Mouse (Mus musculus): Measurements from ENCODE around the gene Mpp3. TPM values are rescaled to one million over a fixed set of nuclear protein-coding genes. Genes with fewer than 3 reads are reported as not detected.

Gene Mpp3
- polyA plus RNA-seq, 1 experiment from 2014 or later, result 2.9 TPM

GRCm38 (mm10) chr11:101976949-101977348 is 51.3 kb downstream of the Mpp3 start:
- 90% methylated on average over 7 of the region's 7 CpGs for WGBS

GRCm38 (mm10) chr11:101974923-101975322 is 53.3 kb downstream of the Mpp3 start:
- Histone ChIP-seq H3K4me1 (peaks cover 19% of the 10 kb centered on the region), H3K27me3 (replicated peaks) (no peaks in the 10 kb centered on the region), H3K4me2 (no peak overlapping the region), H3K9me3 (no peaks in the 10 kb centered on the region), H3K27ac (replicated peaks) (no peak overlapping the region), H3K9ac (no peak overlapping the region), H3K36me3 (peaks cover 82% of the 10 kb centered on the region), H3K4me3 (no peak overlapping the region)
- no peak for ATAC-seq (ENCODE audit: extremely low read depth, insufficient number of reproducible peaks, low FRiP score, low TSS enrichment)
- WGBS, result 48% methylated on average over 9 of the region's 9 CpGs

More at GRCm38 (mm10) chr11:101976949-101977348, 51.3 kb downstream of the Mpp3 start:
- no peak overlapping the region for H3K4me2 ChIP-seq
- no peaks in the 10 kb centered on the region for H3K27me3 ChIP-seq (replicated peaks)
- H3K27ac ChIP-seq (replicated peaks), result no peak overlapping the region
- H3K4me1 ChIP-seq, result peaks cover 20% of the 10 kb centered on the region
- no peak for ATAC-seq (ENCODE audit: extremely low read depth, insufficient number of reproducible peaks, low FRiP score, low TSS enrichment)
- peaks cover 99% of the 10 kb centered on the region for H3K36me3 ChIP-seq
- H3K9ac ChIP-seq, result no peak overlapping the region
- H3K9me3 ChIP-seq, result no peaks in the 10 kb centered on the region
- no peak overlapping the region for H3K4me3 ChIP-seq

GRCm38 (mm10) chr11:101974181-101974580 is 54.1 kb downstream of the Mpp3 start:
- ATAC-seq (ENCODE audit: extremely low read depth, insufficient number of reproducible peaks, low FRiP score, low TSS enrichment), result no peak
- peaks cover 75% of the 10 kb centered on the region for H3K36me3 ChIP-seq
- 61% methylated on average over 6 of the region's 6 CpGs for WGBS

GRCm38 (mm10) chr11:101973496-101973895 is 54.8 kb downstream of the Mpp3 start:
- no peak overlapping the region for H3K9ac ChIP-seq
- H3K4me1 ChIP-seq, result peaks cover 20% of the 10 kb centered on the region
- no peak overlapping the region for H3K27ac ChIP-seq (replicated peaks)
- peaks cover 68% of the 10 kb centered on the region for H3K36me3 ChIP-seq
- H3K4me2 ChIP-seq, result no peak overlapping the region
- WGBS, result 78% methylated on average over 9 of the region's 9 CpGs
- ATAC-seq (ENCODE audit: extremely low read depth, insufficient number of reproducible peaks, low FRiP score, low TSS enrichment), result no peak
- no peak overlapping the region for H3K4me3 ChIP-seq
- H3K9me3 ChIP-seq, result no peaks in the 10 kb centered on the region
- peaks cover under 1% of the 10 kb centered on the region; the same call in 1 of the 2 replicates for H3K27me3 ChIP-seq (replicated peaks)

More at GRCm38 (mm10) chr11:101974181-101974580, 54.1 kb downstream of the Mpp3 start:
- Histone ChIP-seq H3K9me3 (no peaks in the 10 kb centered on the region), H3K27ac (replicated peaks) (no peak overlapping the region), H3K4me2 (no peak overlapping the region), H3K4me1 (peaks cover 19% of the 10 kb centered on the region), H3K27me3 (replicated peaks) (no peaks in the 10 kb centered on the region), H3K4me3 (no peak overlapping the region), H3K9ac (no peak overlapping the region)

GRCm38 (mm10) chr11:101972651-101973050 is 55.6 kb downstream of the Mpp3 start:
- no peak overlapping the region for H3K4me3 ChIP-seq
- no peak overlapping the region for H3K4me2 ChIP-seq
- peaks cover 60% of the 10 kb centered on the region for H3K36me3 ChIP-seq
- peaks cover 21% of the 10 kb centered on the region for H3K4me1 ChIP-seq
- H3K9ac ChIP-seq, result no peak overlapping the region
- WGBS, result 91% methylated on average over 5 of the region's 5 CpGs
- no peaks in the 10 kb centered on the region for H3K9me3 ChIP-seq
- ATAC-seq (ENCODE audit: extremely low read depth, insufficient number of reproducible peaks, low FRiP score, low TSS enrichment), result no peak
- peaks cover 9% of the 10 kb centered on the region; the same call in 1 of the 2 replicates for H3K27me3 ChIP-seq (replicated peaks)
- H3K27ac ChIP-seq (replicated peaks), result no peak overlapping the region

GRCm38 (mm10) chr11:101972097-101972496 is 56.2 kb downstream of the Mpp3 start:
- no peak overlapping the region for H3K27ac ChIP-seq (replicated peaks)
- ATAC-seq (ENCODE audit: extremely low read depth, insufficient number of reproducible peaks, low FRiP score, low TSS enrichment), result no peak

GRCm38 (mm10) chr11:101971410-101971809 is 56.9 kb downstream of the Mpp3 start:
- WGBS, result 37% methylated on average over 3 of the region's 3 CpGs
- no peaks in the 10 kb centered on the region for H3K9me3 ChIP-seq
- no peak overlapping the region for H3K9ac ChIP-seq
- H3K4me2 ChIP-seq, result no peak overlapping the region
- ATAC-seq (ENCODE audit: extremely low read depth, insufficient number of reproducible peaks, low FRiP score, low TSS enrichment), result no peak
- H3K27ac ChIP-seq (replicated peaks), result no peak overlapping the region
- peaks cover 47% of the 10 kb centered on the region for H3K36me3 ChIP-seq
- peaks cover 31% of the 10 kb centered on the region for H3K4me1 ChIP-seq
- no peak overlapping the region for H3K4me3 ChIP-seq
- peaks cover 21% of the 10 kb centered on the region for H3K27me3 ChIP-seq (replicated peaks)

More at GRCm38 (mm10) chr11:101972097-101972496, 56.2 kb downstream of the Mpp3 start:
- H3K36me3 ChIP-seq, result peaks cover 54% of the 10 kb centered on the region
- no peak overlapping the region for H3K4me2 ChIP-seq
- no peak overlapping the region for H3K4me3 ChIP-seq
- H3K4me1 ChIP-seq, result peaks cover 24% of the 10 kb centered on the region
- H3K27me3 ChIP-seq (replicated peaks), result peaks cover 14% of the 10 kb centered on the region; the same call in 1 of the 2 replicates
- WGBS, result 69% methylated on average over 3 of the region's 3 CpGs
- no peak overlapping the region for H3K9ac ChIP-seq
- no peaks in the 10 kb centered on the region for H3K9me3 ChIP-seq

GRCm38 (mm10) chr11:101969835-101970234 is 58.4 kb downstream of the Mpp3 start:
- WGBS, result 76% methylated on average over 13 of the region's 13 CpGs
- Histone ChIP-seq H3K27ac (replicated peaks) (no peak overlapping the region), H3K36me3 (peaks cover 32% of the 10 kb centered on the region), H3K4me3 (no peak overlapping the region), H3K4me1 (peaks cover 45% of the 10 kb centered on the region), H3K4me2 (no peak overlapping the region), H3K9me3 (no peaks in the 10 kb centered on the region), H3K27me3 (replicated peaks) (peaks cover 37% of the 10 kb centered on the region), H3K9ac (no peak overlapping the region)
- ATAC-seq (ENCODE audit: extremely low read depth, insufficient number of reproducible peaks, low FRiP score, low TSS enrichment), result no peak

GRCm38 (mm10) chr11:101968791-101969190 is 59.5 kb downstream of the Mpp3 start:
- no peak overlapping the region for H3K9ac ChIP-seq
- peak overlapping the region; percentile 38; the same call in 1 of the 2 replicates for H3K4me2 ChIP-seq
- H3K4me3 ChIP-seq, result no peak overlapping the region
- no peaks in the 10 kb centered on the region for H3K9me3 ChIP-seq
- peaks cover 21% of the 10 kb centered on the region for H3K36me3 ChIP-seq
- peaks cover 47% of the 10 kb centered on the region for H3K27me3 ChIP-seq (replicated peaks)
- H3K27ac ChIP-seq (replicated peaks), result no peak overlapping the region
- WGBS, result 0% methylated on average over 5 of the region's 5 CpGs
- no peak for ATAC-seq (ENCODE audit: extremely low read depth, insufficient number of reproducible peaks, low FRiP score, low TSS enrichment)
- H3K4me1 ChIP-seq, result peaks cover 49% of the 10 kb centered on the region

- H3K4me2 ChIP-seq, result peak overlapping the region; percentile 38; the same call in 1 of the 2 replicates
- H3K27me3 ChIP-seq (replicated peaks), result peaks cover 52% of the 10 kb centered on the region
- H3K4me3 ChIP-seq, result no peak overlapping the region
- H3K9me3 ChIP-seq, result no peaks in the 10 kb centered on the region
- peaks cover 16% of the 10 kb centered on the region for H3K36me3 ChIP-seq
- no peak overlapping the region for H3K9ac ChIP-seq
- 10% methylated on average over 7 of the region's 7 CpGs for WGBS
- H3K27ac ChIP-seq (replicated peaks), result peak overlapping the region; percentile 65
- no peak for ATAC-seq (ENCODE audit: extremely low read depth, insufficient number of reproducible peaks, low FRiP score, low TSS enrichment)
- H3K4me1 ChIP-seq, result peaks cover 52% of the 10 kb centered on the region
Measured at GRCm38 (mm10) chr11:101968311-101968710, 60.0 kb downstream of the Mpp3 start.

GRCm38 (mm10) chr11:101966965-101967614 is 61.2 kb downstream of the Mpp3 start, which contains the start of gene Sost:
TSS of gene Sost (minus strand) at chr11:101967015.
- H3K36me3 ChIP-seq, result peaks cover 4% of the 10 kb centered on the region
- WGBS, result 24% methylated on average over 10 of the region's 10 CpGs
- H3K4me1 ChIP-seq, result peaks cover 61% of the 10 kb centered on the region
- H3K9me3 ChIP-seq, result no peaks in the 10 kb centered on the region
- no peak for ATAC-seq (ENCODE audit: extremely low read depth, insufficient number of reproducible peaks, low FRiP score, low TSS enrichment)
- H3K4me3 ChIP-seq, result peak within 1 kb of the TSS; percentile 62
- H3K27ac ChIP-seq (replicated peaks), result peak within 1 kb of the TSS; percentile 65
- peak within 1 kb of the TSS; percentile 90 for H3K4me2 ChIP-seq
- peak within 1 kb of the TSS; percentile 56; the same call in 1 of the 2 replicates for H3K9ac ChIP-seq
- peaks cover 64% of the 10 kb centered on the region for H3K27me3 ChIP-seq (replicated peaks)

GRCm38 (mm10) chr11:101965553-101965952 is 62.7 kb downstream of the Mpp3 start:
- peaks cover 54% of the 10 kb centered on the region for H3K4me1 ChIP-seq
- H3K4me3 ChIP-seq, result peak overlapping the region; percentile 62
- 6% methylated on average over 2 of the region's 2 CpGs for WGBS
- 0 out of 2 replicates have a peak overlapping the region, but pooled peaks have one; percentile 56 for H3K9ac ChIP-seq
- no peak overlapping the region for H3K27ac ChIP-seq (replicated peaks)
- ATAC-seq (ENCODE audit: extremely low read depth, insufficient number of reproducible peaks, low FRiP score, low TSS enrichment), result no peak
- no peaks in the 10 kb centered on the region for H3K36me3 ChIP-seq
- H3K4me2 ChIP-seq, result peak overlapping the region; percentile 90
- peaks cover 80% of the 10 kb centered on the region for H3K27me3 ChIP-seq (replicated peaks)
- H3K9me3 ChIP-seq, result no peaks in the 10 kb centered on the region

Measured in heart, embryonic 13.5 days (tissue).